Mouse (Mus musculus) liver, adult (tissue): Measurements from ENCODE around the gene Psme3.

Source experiments
- GATA4 ChIP-seq: IDR thresholded peaks from 2 replicates; pipeline ENCODE4 v1.6.1; 2014; ENCODE audit warnings: mild to moderate bottlenecking, low read length; ENCODE audit not compliant: insufficient replicate concordance

Gene Psme3

DNA sequence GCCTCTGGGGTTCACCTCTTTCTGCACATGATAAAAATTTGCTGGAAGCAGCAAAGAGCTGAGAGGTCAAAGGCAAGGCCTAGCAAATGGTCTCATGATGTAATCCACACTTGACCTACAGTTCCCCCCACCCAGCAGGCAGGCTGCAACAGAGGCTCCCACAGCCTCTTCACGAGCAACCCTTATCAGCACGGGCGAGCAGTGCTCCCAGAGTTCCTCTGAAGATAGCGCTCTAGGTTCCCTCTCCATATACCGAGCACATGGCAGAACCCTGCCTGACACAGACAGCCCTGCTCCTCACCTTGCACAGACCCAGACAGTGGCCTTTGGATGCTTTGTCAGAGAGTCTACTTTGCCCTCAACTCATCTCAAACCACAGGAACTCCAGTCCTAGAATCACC is 48.5 kb downstream of the Psme3 start:
- TF ChIP-seq GATA4: peak; percentile 98

DNA sequence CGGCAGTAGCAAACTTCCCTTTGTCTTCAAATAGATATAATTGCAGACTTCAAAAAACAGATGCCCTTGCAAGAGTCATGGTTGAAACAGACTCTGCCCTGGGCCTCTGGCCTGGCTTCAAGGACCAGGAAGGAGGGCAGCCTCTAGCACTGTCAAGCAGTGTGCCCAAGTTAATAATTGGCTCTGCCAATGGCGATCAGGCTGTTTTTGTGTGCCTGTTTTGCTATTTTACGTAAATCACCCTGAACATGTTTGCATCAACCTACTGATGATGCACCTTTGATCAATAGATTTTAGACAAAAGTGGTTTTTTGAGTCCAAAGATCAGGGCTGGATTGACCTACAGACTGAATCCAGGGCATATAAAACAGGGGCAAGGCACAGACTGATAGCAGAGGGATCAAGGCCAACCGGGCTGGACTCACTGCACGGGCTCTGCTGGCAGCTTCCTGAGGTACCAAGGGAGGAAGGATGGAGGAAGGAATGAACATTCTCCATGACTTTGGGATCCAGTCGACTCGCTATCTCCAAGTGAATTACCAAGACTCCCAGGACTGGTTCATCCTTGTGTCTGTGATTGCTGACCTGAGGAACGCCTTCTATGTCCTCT is 51.4 kb downstream of the Psme3 start, which contains the start of gene G6pc:
G6pc (plus strand) TSS at position 236 of the 610 bp plus-strand sequence.
- TF ChIP-seq GATA4: peak; percentile 84

DNA sequence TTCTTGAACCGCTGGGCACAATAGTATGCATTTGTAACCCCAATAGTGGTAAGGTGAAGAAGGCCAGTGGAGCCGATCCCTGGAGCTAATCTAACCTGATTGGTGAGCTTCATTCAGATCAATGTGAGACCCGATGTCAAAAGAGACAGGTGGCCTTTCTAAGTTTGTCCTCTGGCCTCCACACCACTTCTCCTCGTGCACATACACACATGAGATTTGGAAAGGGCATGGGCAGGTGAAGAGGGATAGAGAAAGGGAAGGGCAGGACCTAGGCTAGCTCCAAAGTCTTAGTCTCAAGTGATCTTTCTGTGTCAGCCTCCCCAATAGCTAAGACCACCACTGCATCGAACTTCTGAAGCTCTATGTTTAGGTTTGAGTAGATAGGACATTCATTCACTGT is 54.1 kb downstream of the Psme3 start:
- TF ChIP-seq GATA4: no peak
